Mouse (Mus musculus) lung, adult 2 months (tissue): ENCODE results near the gene Tmem158. TPM values are rescaled to one million over a fixed set of nuclear protein-coding genes. Genes with fewer than 3 reads are reported as not detected.

Experiments
- DNase-seq: peaks from one replicate; pipeline ENCODE4 v3.0.0; 2022
- H3K4me1 ChIP-seq: fragments of 200-500 bp; 2 replicates; pipeline ENCODE4 v1.6.1; 2011; ENCODE audit warnings: low read length; ENCODE audit not compliant: control insufficient read depth, insufficient read depth
- H3K4me3 ChIP-seq: fragments of 200-500 bp; replicated peaks from 2 replicates; pipeline ENCODE3; 2011; ENCODE audit warnings: low read depth, mild to moderate bottlenecking, control low read depth, low read length; ENCODE audit errors: extremely low read depth
- CTCF ChIP-seq: fragments of 200-500 bp; IDR thresholded peaks from 2 replicates; pipeline ENCODE4 v1.5.1; 2011; ENCODE audit warnings: mild to moderate bottlenecking, low read length, control low read depth; ENCODE audit not compliant: insufficient read depth
- POLR2A ChIP-seq: fragments of 200-500 bp; IDR thresholded peaks from 2 replicates; pipeline ENCODE4 v1.6.1; 2011; ENCODE audit warnings: low read depth, mild to moderate bottlenecking, control low read depth, low read length, borderline replicate concordance; ENCODE audit errors: extremely low read depth
- WGBS: fragments of 180-500 bp; shearing (Covaris S2); methylation state at CpG from one replicate; pipeline ENCODE4 v1.1.7; 2018; 5-methylcytosine and 5-hydroxymethylcytosine counted together
- polyA plus RNA-seq: library from polyadenylated mRNA; depleted of rRNA; stranded (reverse); fragments of >200 nt; gene quantifications from 2 replicates; pipeline ENCODE4 v1.2.3, GENCODE M21; 2012

Tmem158 gene
- polyA plus RNA-seq, 1 experiment = 7.3 TPM

DNA sequence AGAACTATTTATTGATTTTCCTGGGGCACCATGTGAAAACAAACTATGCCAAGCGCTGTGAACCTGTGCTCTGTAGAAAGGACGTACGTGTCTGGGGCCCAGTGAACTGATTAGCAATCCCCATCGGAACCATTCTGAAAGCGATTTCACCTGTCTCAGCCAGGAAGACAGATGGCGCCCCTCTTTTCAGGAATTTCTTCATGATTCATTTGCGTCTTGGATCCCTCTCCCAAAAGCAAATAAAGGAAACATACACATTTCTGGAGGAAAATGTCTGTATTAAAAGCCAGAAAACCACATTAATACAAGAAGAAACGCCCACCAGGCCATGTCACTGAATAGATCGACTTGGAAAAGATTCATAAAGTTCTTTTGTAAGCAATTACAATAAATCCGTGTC lies 1.8 kb downstream of the Tmem158 start:
- TF ChIP-seq CTCF = no peak
- no peak for TF ChIP-seq POLR2A
- no peak overlapping the region for H3K4me3 ChIP-seq
- 62% methylated on average over 10 of the region's 10 CpGs for WGBS
- no peaks in the 10 kb centered on the region for H3K4me1 ChIP-seq
- DNase-seq = no peak

DNA sequence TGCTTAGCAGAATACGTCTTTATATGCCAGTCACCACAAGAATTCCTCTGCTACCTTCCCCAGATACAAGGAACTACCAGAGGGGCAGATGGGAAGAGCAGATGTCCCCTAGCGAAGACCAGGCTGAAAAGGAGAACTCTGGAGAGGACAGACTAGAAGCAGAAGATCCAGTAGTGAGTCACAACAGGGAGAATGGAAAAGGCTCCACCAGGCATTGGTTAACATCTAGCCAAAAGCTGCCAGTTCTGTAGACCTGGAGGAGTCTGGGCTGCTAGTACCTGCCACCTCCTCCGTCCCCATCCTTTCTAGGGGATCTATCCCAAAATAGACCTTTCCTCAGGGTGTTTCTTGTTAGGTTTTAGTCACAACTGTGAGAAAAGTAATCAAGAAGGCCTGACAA lies 4.8 kb downstream of the Tmem158 start:
- no peak for DNase-seq
- H3K4me3 ChIP-seq = no peak overlapping the region
- 89% methylated on average over 3 of the region's 3 CpGs for WGBS
- no peaks in the 10 kb centered on the region for H3K4me1 ChIP-seq
- TF ChIP-seq POLR2A = no peak
- no peak for TF ChIP-seq CTCF

DNA sequence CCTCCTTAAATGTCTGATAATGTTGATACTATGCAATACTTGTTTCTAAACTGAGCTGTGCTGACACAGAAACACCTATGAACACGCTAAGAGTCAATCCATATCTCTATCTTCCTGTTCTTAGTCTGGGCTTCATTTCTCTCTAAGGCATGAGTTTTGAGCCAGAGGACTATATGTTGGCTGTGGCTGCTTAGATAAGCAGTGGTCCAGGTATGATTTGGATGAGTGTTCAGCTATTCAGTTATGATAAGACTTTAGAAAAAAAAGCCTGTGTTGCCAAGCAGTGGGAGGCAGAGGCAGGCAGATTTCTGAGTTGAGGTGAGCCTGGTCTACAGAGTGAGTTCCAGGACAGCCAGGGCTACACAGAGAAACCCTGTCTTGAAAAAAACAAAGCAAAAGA lies 12.6 kb downstream of the Tmem158 start:
- no peak overlapping the region for H3K4me3 ChIP-seq
- 59% methylated on average over 1 of the region's 1 CpGs for WGBS
- no peak for DNase-seq
- H3K4me1 ChIP-seq = no peaks in the 10 kb centered on the region
- TF ChIP-seq POLR2A (no peak), CTCF (no peak)

DNA sequence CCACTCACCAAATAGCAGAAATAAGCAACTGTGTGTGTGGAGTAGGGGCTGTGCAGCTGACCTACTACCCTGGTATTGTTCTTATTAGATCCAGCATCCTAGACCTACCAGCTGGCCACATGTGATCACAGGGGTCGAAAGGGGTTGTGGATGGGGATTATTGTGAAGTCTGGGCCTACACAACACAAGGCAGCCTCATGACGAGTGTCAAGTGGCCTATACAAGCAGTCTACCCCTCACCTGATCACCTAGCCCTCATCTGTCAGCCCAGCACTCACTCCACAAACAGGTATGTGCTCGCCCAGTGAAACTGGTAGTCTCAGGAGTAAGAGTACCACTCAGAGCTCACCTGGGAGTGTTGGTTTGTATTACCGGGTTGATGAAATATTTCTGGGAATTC lies 15.4 kb downstream of the Tmem158 start:
- no peak for DNase-seq
- 91% methylated on average over 4 of the region's 4 CpGs for WGBS
- TF ChIP-seq CTCF (no peak), POLR2A (no peak)
- no peak overlapping the region for H3K4me3 ChIP-seq
- no peaks in the 10 kb centered on the region for H3K4me1 ChIP-seq

DNA sequence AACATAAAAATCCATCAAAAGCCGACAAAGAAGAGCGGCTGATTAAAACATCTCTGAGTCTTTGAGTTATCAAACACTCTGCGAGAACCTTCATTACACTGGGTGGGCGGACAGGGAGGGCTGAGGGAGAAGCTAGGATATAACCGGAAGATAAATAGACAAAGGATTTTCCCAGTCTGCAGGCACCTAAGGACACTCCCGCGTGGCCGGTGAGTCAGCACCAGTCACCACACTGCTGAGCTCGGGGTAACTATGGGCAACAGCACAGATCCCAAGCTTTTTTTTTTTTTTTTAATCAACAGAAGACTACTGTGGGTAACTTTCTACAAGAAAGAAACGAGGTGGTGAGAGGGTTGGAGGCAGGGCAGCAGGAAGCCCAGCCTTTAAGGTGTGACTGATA lies 16.6 kb downstream of the Tmem158 start:
- TF ChIP-seq CTCF = no peak
- no peak for TF ChIP-seq POLR2A
- H3K4me3 ChIP-seq = no peak overlapping the region
- WGBS = 35% methylated on average over 10 of the region's 10 CpGs
- DNase-seq = no peak
- H3K4me1 ChIP-seq = peaks cover 7% of the 10 kb centered on the region

DNA sequence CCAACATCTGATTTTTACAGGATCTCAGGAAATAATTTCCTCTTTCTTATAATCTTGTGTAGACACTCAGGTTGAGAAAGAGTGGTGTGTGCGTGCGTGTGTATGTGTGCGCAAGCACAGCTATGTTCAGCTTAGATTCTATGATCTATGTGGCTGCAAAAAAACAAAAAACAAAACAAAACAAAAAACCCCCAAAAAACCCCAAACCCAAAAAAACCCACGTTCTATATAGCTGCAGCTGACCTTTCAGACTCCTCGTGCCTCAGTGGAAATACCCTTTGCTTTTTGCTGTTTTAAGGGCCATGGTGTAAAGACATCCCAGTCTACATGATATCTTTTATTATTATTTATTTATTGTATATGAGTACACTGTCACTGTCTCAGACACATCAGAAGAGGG lies 19.4 kb downstream of the Tmem158 start:
- WGBS = 95% methylated on average over 5 of the region's 5 CpGs
- Histone ChIP-seq H3K4me3 (no peak overlapping the region), H3K4me1 (peaks cover 13% of the 10 kb centered on the region)
- no peak for TF ChIP-seq POLR2A
- no peak for TF ChIP-seq CTCF
- DNase-seq = no peak

DNA sequence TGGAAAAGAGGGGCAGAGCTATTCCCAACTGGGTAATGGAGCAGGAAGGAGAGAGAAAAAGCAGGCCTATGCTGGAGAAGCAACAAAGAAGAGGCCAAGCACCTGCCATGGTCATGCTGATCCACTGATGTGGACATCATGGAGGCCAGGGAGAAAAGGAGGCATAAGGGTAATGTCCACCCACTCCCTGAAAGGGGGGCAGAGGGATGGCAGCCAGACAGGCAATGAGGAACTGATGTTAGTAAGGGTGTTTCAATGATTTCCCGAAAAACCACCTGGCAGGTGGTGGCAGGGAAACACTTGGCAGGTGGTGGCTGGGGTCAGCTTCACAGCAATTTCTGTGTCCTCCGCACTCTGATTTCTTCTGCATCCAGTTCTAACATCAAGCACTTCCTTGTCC lies 19.8 kb downstream of the Tmem158 start:
- no peak overlapping the region for H3K4me3 ChIP-seq
- WGBS = 93% methylated on average over 2 of the region's 2 CpGs
- DNase-seq = no peak
- TF ChIP-seq POLR2A = no peak
- no peak for TF ChIP-seq CTCF
- H3K4me1 ChIP-seq = peaks cover 14% of the 10 kb centered on the region

DNA sequence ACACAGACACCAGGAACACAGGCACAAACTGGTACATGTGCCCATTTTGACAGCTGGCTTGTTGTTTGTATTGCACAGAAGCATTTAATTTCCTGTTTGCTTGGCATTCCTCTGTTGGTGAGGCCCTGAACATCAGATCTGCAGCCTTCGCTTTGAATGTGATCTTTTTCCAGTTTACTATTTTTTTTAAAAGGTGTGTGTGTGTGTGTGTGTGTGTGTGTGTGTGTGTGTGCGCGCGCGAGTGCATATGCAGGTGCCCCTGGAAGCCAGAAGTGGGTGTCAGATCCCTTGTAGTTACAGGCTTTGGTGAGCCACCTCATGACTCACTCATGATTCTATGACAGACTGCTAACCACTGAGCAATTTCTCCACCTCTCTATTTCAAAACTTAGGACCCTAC lies 20.3 kb downstream of the Tmem158 start:
- no peak overlapping the region for H3K4me3 ChIP-seq
- DNase-seq = no peak
- H3K4me1 ChIP-seq = peaks cover 19% of the 10 kb centered on the region
- 89% methylated on average over 5 of the region's 5 CpGs for whole genome bisulfite sequencing
- TF ChIP-seq POLR2A (no peak), CTCF (no peak)

DNA sequence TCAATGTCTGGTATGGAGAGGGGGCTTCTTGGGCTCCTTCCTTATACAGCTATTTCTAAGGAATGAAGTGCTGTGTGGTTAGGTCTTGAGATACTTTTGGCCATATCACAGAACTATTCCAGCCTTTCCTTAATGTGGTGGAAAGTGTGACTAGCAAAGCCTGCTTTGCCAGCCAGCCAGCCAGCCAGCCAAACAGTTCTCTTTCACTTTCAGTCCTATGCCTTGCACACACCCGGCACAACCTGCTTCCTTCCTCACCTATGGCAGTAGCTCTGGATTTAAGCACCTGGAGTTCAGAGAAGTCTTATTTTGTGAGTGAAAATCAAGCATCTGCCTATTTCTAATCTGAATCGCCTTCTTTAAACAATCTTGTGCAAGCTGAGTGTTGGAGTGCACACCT lies 20.9 kb downstream of the Tmem158 start:
- 36% methylated on average over 2 of the region's 2 CpGs for WGBS
- DNase-seq = no peak
- TF ChIP-seq CTCF (no peak), POLR2A (no peak)
- Histone ChIP-seq H3K4me3 (no peak overlapping the region), H3K4me1 (peaks cover 19% of the 10 kb centered on the region)

DNA sequence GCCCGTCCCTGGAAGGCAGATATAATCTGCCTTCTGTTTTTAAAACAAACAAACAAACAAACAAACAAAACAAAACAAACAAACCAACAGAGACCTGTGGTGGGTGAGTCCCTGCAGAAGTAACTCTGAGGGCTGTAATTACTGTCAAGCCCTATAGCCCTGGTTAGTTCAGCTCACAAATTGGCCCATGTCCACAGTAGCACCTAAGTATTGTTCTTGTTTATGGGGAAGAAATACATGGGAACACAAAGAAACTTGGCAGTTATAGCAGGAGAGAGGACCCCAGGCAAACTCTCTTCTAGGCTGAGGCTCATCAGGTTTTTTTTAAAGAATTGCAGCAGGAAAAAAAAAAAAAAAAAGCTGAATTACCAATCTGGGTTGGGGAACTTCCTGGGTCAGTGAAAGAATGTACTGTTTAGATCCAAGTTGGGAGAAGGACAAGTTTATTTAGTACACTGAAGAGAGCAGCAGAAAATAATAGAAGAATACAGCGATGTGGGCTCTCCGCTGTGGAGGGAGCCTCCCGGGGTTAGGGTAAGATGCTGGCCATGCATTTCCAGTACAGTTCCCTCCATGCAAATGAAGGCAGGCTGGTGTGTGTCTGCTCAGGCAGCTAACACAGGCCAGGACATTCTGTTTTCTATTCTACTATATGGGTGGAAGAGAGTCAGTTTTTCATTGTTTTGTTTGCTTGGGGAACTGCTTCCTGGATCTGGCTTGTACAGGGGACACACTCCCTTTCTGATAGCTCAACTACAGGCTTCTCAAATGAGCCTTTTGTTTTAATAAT lies 22.1 kb downstream of the Tmem158 start:
- DNase-seq = no peak
- Histone ChIP-seq H3K4me3 (no peak overlapping the region), H3K4me1 (peaks cover 19% of the 10 kb centered on the region)
- 27% methylated on average over 4 of the region's 4 CpGs for WGBS
- no peak for TF ChIP-seq CTCF
- no peak for TF ChIP-seq POLR2A

DNA sequence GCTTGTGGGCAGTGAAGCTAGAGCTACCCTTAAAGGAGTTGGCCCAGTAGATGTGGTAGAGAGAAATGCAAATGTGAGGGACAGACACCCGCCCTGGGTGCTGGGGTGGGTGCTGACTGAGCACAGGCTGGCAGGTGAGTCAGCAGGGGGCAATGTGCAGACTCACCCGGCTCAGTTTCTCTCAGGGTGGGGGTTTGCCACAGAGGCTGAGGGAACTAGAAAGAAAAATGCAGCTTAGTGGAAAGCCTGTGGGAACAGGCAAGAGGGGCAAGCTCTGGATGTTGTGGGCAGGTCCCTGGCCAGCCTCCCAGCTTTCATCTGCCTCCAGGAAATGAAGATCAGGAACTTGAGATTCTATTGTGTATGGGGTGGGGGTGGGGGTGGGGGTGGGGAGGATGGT lies 22.8 kb downstream of the Tmem158 start:
- peak; percentile 31 for DNase-seq
- Histone ChIP-seq H3K4me1 (peaks cover 19% of the 10 kb centered on the region), H3K4me3 (no peak overlapping the region)
- TF ChIP-seq POLR2A = no peak
- WGBS = 11% methylated on average over 2 of the region's 2 CpGs
